Mouse (Mus musculus) erythroblast, embryonic 14.5 days (primary cell): ENCODE data around the gene Rab3a.

Experiments used
- GATA1 ChIP-seq: IDR thresholded peaks from 2 replicates; pipeline ENCODE4 v1.6.1; 2012; ENCODE audit warnings: low read length, inconsistent platforms, mixed read lengths
- TAL1 ChIP-seq: IDR thresholded peaks from 3 replicates; pipeline ENCODE4 v1.6.1; 2012; ENCODE audit warnings: low read length, inconsistent platforms, mixed read lengths

DNA sequence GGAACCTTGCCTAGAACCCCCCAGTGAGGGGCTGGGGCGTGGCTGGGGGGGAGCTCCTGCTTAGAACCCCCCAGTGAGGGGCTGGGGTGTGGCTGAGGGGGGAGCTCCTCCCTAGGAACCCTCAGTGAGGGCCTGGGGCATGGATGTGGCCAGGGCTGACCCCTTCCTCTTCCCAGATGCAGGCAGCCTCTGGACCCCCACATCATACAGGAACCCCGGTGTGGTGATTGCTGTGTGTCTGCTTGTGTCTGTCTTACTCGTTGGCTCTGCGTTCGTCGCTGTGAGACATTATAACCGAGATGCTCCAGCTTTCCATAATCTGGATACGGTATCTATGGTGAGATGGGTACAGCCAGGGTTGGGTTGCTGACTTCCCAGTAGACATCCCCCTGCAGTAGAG lies 32.9 kb upstream of the Rab3a start:
- TF ChIP-seq GATA1 (no peak), TAL1 (no peak)
